Mouse (Mus musculus) cerebellum, postnatal 36 days (tissue): ENCODE measurements around the gene Ifit3.
A peak's percentile ranks its signal among the peaks of the same experiment; 100 is the strongest.
"Not testable (repeated sequence)": the region's sequence is repeated elsewhere in the genome, so short reads cannot be mapped to it uniquely, and the experiment has no call there.

Source experiments
- DNase-seq, 2 experiments: peaks; one replicate each; pipeline ENCODE4 v3.0.0; 2021 to 2022; ENCODE audit warnings: mixed read lengths in 2 of 2

Ifit3 gene

GRCm38 (mm10) chr19:34588959-34589358 is 5.6 kb downstream of the Ifit3 start:
- no peak for DNase-seq

DNA sequence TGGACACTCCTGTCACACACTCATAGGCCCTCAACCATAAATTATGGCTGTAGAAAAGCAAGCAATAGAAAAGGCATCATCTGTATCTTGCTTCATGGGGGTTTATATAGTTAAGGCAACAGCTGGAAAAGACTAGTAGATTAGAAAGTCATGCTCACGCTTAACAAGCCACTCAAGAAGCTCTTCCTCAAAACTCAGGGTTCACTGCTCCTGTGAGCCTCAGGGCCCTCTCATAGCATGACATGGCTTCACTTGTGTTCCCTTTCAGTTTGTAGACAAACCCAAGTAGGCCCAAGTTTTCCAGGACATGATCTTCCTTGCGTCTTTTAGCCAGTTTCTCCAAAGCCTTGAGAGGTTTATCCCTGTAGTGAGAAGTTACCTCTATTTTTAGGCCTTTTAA is 10.1 kb downstream of the Ifit3 start:
- DNase-seq: no peak

GRCm38 (mm10) chr19:34594523-34594922 is 11.2 kb downstream of the Ifit3 start:
- not testable (repeated sequence) for DNase-seq

DNA sequence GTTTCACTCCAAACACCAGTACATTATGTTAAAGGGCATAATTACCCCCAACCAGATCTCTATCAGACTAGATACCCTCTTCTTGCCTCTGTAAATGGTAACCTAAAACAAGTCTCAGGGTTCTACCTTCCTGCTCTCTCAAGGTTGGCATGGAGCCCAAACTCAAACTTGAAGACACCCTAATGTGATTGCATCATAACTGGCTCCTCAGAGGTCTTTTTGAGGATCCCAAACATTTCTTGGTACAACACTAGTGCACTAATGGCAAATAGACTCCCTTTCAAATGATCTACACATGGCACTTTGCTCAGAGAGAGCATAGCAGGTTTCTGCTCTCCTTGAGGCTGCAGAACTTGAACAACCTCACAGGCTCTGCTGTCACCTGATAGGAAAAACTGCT is 13.5 kb downstream of the Ifit3 start:
- DNase-seq: no peak

GRCm38 (mm10) chr19:34598341-34598740 is 15.0 kb downstream of the Ifit3 start:
- DNase-seq: peak; percentile 33 to 59

- DNase-seq: not testable (repeated sequence)
Measured at GRCm38 (mm10) chr19:34599250-34599649, 15.9 kb downstream of the Ifit3 start.

GRCm38 (mm10) chr19:34601888-34602287 is 18.6 kb downstream of the Ifit3 start, which contains the start of gene Ifit1bl1:
Ifit1bl1 (minus strand) TSS chr19:34601956.
- not testable (repeated sequence) for DNase-seq

DNA sequence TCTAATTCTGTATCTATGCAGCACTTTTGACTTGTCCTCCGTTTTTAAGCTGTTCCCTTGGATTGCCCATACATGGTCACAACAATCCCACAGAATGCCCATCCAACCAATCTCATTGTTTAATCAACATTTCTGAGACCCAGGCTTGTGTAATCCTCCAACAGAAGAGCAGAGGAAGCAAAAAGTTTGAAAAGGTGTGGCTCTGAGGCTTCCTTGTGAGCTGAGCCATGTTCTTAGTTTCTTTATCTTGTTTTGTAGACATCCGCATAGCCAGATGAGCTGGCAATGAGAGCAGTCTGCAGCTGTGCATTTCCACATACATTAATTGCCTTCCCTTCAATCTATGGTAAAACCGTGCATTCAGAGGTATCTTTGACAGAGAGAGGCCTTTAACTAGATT is 22.1 kb downstream of the Ifit3 start:
- no peak for DNase-seq

DNA sequence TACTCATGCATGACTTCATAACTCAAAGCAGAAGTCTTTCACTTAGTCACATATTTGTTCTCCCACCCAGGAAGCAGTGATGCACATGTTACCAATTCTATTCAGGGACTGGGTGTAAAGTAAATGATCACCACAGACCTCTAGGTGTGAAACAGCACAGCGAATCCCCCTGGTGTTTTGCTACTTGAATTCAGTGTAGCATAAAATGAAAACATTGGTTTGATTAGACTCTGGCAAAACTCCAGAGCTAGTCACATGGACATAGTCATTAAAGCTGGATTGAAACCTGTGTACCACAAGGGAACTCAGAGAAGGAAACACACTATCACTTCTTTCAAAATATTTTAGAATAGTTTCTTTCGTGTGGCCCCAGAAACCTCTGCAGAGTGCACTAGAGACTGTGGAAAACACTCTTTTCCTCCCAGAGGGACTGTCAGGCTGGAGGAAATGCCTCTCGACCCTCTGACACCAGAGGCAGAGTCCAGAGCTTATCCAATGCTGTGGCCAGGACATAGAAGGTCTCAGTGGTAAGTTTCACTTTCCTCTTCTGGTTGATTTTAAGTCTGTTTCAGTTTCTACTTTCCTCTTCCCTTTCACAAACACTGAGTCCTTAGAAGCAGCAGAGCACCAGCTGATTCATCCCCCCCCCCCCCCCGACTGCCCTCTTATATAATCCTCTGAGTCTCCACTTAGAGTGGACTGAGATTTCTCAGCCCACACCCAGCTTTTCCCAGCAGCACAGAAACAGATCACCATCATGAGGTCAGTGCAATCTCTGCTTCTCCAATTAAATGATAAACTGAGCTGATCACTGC is 24.1 kb downstream of the Ifit3 start, which contains the start of gene Ifit3b:
Ifit3b (plus strand) TSS at position 734 of the 815 bp plus-strand sequence.
- DNase-seq: not testable (repeated sequence)

DNA sequence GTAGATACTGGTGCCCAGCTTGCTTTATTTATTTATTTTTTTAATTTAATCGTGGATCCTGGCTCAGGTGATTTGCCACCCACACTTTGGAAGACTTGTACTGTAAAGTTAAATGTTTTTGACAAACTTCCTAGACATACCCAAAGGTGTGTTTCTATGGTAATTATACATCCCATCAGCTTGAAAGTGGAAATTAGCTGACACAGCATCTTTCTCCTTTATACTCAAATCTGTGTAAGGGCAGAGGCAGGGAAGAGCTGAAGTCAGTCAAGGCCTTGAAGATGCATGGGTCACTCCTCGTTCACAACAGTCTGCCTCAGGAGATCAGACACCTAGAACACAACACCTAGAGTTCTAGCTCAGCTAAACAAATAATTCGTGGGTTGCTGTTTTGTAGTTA is 26.8 kb downstream of the Ifit3 start:
- DNase-seq: not testable (repeated sequence)

GRCm38 (mm10) chr19:34612243-34613001 is 29.1 kb downstream of the Ifit3 start:
- not testable (repeated sequence) for DNase-seq

DNA sequence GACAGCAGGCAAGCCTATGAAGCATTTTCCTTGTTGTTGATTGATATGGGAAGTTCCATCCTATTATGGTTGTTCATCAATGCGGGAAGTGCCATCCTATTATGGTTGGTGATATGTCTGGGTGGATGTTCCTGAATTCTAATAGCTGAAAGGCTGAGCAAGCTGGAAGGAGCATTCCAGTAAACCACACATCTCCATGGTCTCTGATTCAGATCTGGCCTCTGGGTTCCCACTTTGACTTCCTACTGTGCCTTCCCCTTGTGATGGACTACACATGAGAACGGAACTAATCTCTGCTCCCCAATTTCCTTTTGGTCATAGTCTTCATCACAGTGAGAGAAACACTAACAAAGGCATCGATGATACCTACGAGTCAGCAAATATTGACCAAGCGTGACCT is 37.5 kb downstream of the Ifit3 start:
- no peak for DNase-seq

DNA sequence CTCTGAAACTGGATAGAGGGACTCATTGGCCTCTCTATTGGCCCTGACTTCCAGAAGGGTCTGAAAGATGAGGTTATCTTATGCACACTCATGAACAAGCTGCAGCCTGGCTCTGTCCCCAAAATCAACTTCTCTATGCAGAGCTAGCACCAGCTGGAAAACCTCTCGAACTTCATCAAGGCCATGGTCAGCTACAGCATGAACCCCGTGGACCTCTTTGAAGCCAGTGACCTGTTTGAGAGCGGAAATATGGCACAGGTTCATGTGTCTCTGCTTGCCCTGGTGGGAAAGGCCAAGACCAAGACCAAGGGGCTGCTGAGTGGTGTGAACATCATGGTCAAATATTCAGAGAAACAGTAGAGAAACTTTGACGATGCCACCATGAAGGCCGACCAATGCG is 40.5 kb downstream of the Ifit3 start:
- no peak for DNase-seq

GRCm38 (mm10) chr19:34624663-34625062 is 41.3 kb downstream of the Ifit3 start:
- no peak for DNase-seq

GRCm38 (mm10) chr19:34627496-34627895 is 44.2 kb downstream of the Ifit3 start:
- DNase-seq: no peak

DNA sequence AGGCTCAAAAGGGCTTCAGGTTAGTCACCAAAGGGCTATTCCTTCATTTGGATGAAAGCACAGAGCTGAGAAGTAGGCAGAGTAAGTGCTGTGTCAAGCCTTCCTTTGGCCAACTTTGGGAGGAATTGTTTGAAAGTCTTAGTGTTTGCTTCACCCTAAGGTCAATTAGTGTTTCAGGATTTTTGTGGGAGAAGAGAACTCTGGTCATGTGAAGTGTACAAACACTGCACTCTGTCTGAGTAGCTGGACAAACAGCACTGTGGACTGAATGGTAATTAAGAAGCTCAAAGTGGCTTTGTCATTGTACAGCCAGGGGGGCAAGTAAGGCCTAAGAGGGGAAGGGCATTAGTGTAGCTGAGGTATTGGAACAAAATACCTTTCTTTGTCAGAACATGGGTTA is 48.2 kb downstream of the Ifit3 start:
- no peak for DNase-seq

GRCm38 (mm10) chr19:34633484-34633883 is 50.2 kb downstream of the Ifit3 start:
- no peak for DNase-seq

- peak in 1 of 2 experiments; percentile 17 for DNase-seq
Measured at GRCm38 (mm10) chr19:34636933-34637557, 53.7 kb downstream of the Ifit3 start.
